20 mouse cellular contexts compared by ENCODE assay signal in genomic region chr16:31582885-31583284, GRCm38 (mm10).
DNase-seq lines count a peak whose midpoint lies in the region; ATAC-seq and TF ChIP-seq lines count a peak whose summit lies in the region.
"Had no signal": no experiment of that assay in that cellular context is flagged by ENCODE, and none has a peak within 500 bp of the region (broad histone marks: within the 10 kb centered on the region; RNA-seq: fewer than 3 reads in every experiment).

No protein-coding gene starts in this region.

- ATAC-seq in lung, postnatal 0 days: peak; percentile 32; the same call in 1 of the 2 replicates
- ATAC-seq: forebrain, embryonic 14.5 days; forebrain, embryonic 16.5 days had no signal

- WGBS in heart, embryonic 10.5 days: 75% methylated on average over 4 of the region's 4 CpGs
- 54% methylated on average over 4 of the region's 4 CpGs for WGBS in heart, adult 2 months
- WGBS in lung, postnatal 0 days: 74% methylated on average over 4 of the region's 4 CpGs
- WGBS in lung, adult 2 months: 70% methylated on average over 4 of the region's 4 CpGs

- no peaks in the 10 kb centered on the region for H3K36me3 ChIP-seq in heart, embryonic 10.5 days
- H3K36me3 ChIP-seq in heart, adult 2 months (ENCODE audit: control insufficient read depth, insufficient read depth, low read length): no peaks in the 10 kb centered on the region
- H3K36me3 ChIP-seq in lung, postnatal 0 days (ENCODE audit: insufficient read depth, low read length): no peaks in the 10 kb centered on the region
- H3K36me3 ChIP-seq: embryonic facial prominence, embryonic 13.5 days; embryonic facial prominence, embryonic 15.5 days; forebrain, embryonic 10.5 days; forebrain, embryonic 12.5 days had no signal

- H3K27me3 ChIP-seq in heart, embryonic 10.5 days (ENCODE audit: insufficient read depth, poor library complexity, severe bottlenecking): no peaks in the 10 kb centered on the region
- H3K27me3 ChIP-seq in heart, adult 2 months (ENCODE audit: control insufficient read depth, insufficient read depth, low read length): no peaks in the 10 kb centered on the region
- no peaks in the 10 kb centered on the region for H3K27me3 ChIP-seq in lung, postnatal 0 days (replicated peaks; ENCODE audit: insufficient read depth, low read length)
- H3K27me3 ChIP-seq: embryonic facial prominence, embryonic 13.5 days; embryonic facial prominence, embryonic 15.5 days; forebrain, embryonic 12.5 days had no signal

- no peak for TF ChIP-seq EP300 in heart, adult 2 months (IDR thresholded peaks at IDR 0.05; ENCODE audit: insufficient read depth, low read depth, low read length)
- TF ChIP-seq EP300 in lung, postnatal 0 days (IDR thresholded peaks at IDR 0.05): peak; percentile 28; the same call in 1 of the 2 replicates

- H3K9me3 ChIP-seq in heart, embryonic 10.5 days: no peaks in the 10 kb centered on the region
- H3K9me3 ChIP-seq in lung, postnatal 0 days (ENCODE audit: low read length): no peaks in the 10 kb centered on the region
- H3K9me3 ChIP-seq: embryonic facial prominence, embryonic 13.5 days; embryonic facial prominence, embryonic 15.5 days; forebrain, embryonic 10.5 days; forebrain, embryonic 12.5 days had no signal

- peak; percentile 60 for DNase-seq in heart, embryonic 10.5 days (ENCODE audit: low spot score)
- no peak for DNase-seq in heart, adult 2 months
- DNase-seq in lung, postnatal 0 days (ENCODE audit: low spot score): no peak
- DNase-seq in lung, adult 2 months: no peak
- DNase-seq: adrenal gland, postnatal 10 days; adrenal gland, postnatal 25 days; cerebellum, adult 11 months; cerebellum, adult 18-20 months; cerebellum, adult 8-10 months; cerebellum, adult 9-11 months; cerebellum, postnatal 14 days; cerebellum, postnatal 36 days; embryo, embryonic 11 days had no signal

- H3K4me1 ChIP-seq in heart, embryonic 10.5 days: no peaks in the 10 kb centered on the region
- no peaks in the 10 kb centered on the region; the same call in 1 of the 2 replicates for H3K4me1 ChIP-seq in heart, adult 2 months (ENCODE audit: control insufficient read depth, insufficient read depth, low read length)
- H3K4me1 ChIP-seq in lung, postnatal 0 days (ENCODE audit: insufficient read depth, low read depth, low read length): no peaks in the 10 kb centered on the region
- peaks cover 2% of the 10 kb centered on the region; the same call in 1 of the 2 replicates for H3K4me1 ChIP-seq in lung, adult 2 months (ENCODE audit: control insufficient read depth, insufficient read depth, low read length)
- H3K4me1 ChIP-seq: embryonic facial prominence, embryonic 13.5 days; embryonic facial prominence, embryonic 15.5 days; forebrain, embryonic 12.5 days had no signal

- no peak for TF ChIP-seq POLR2A in heart, adult 2 months (IDR thresholded peaks at IDR 0.05; ENCODE audit: insufficient read depth, low read depth, low read length)
- TF ChIP-seq POLR2A in lung, adult 2 months (IDR thresholded peaks at IDR 0.05; ENCODE audit: borderline replicate concordance, extremely low read depth, low read depth, low read length): no peak

- intact Hi-C loops in heart, adult 2 months (cut with DNase I): no loop called here

- no peak for TF ChIP-seq CTCF in heart, adult 2 months (IDR thresholded peaks at IDR 0.05)
- no peak for TF ChIP-seq CTCF in lung, postnatal 0 days (IDR thresholded peaks at IDR 0.05)
- no peak for TF ChIP-seq CTCF in lung, adult 2 months (IDR thresholded peaks at IDR 0.05; ENCODE audit: insufficient read depth, low read length)

- H3K4me2 ChIP-seq in lung, postnatal 0 days (replicated peaks; ENCODE audit: low read depth, low read length): no peak overlapping the region
- H3K4me2 ChIP-seq: embryonic facial prominence, embryonic 13.5 days; embryonic facial prominence, embryonic 15.5 days; forebrain, embryonic 12.5 days had no signal

- H3K79me2 ChIP-seq in heart, adult 2 months (replicated peaks; ENCODE audit: control insufficient read depth, insufficient read depth, low read length): no peaks in the 10 kb centered on the region

- no peak overlapping the region for H3K9ac ChIP-seq in heart, adult 2 months (ENCODE audit: low read depth, low read length)
- no peak overlapping the region for H3K9ac ChIP-seq in lung, postnatal 0 days (replicated peaks; ENCODE audit: low read depth)
- H3K9ac ChIP-seq: embryonic facial prominence, embryonic 13.5 days; embryonic facial prominence, embryonic 15.5 days; forebrain, embryonic 12.5 days had no signal

- H3K27ac ChIP-seq in heart, embryonic 10.5 days: no peak overlapping the region
- H3K27ac ChIP-seq in heart, adult 2 months: no peak overlapping the region
- H3K27ac ChIP-seq in lung, postnatal 0 days (ENCODE audit: low read length): no peak overlapping the region
- H3K27ac ChIP-seq: embryonic facial prominence, embryonic 13.5 days; embryonic facial prominence, embryonic 15.5 days; forebrain, embryonic 10.5 days; forebrain, embryonic 12.5 days had no signal

- H3K4me3 ChIP-seq in heart, embryonic 10.5 days: no peak overlapping the region
- no peak overlapping the region for H3K4me3 ChIP-seq in heart, adult 2 months
- H3K4me3 ChIP-seq in lung, postnatal 0 days (ENCODE audit: low read depth, low read length): no peak overlapping the region
- no peak overlapping the region for H3K4me3 ChIP-seq in lung, adult 2 months (replicated peaks; ENCODE audit: extremely low read depth, low read depth, low read length)
- H3K4me3 ChIP-seq: embryonic facial prominence, embryonic 13.5 days; embryonic facial prominence, embryonic 15.5 days; erythroblast, embryonic 14.5 days; forebrain, embryonic 10.5 days; forebrain, embryonic 12.5 days had no signal
